Mouse (Mus musculus) brain, embryonic 14.5 days (tissue): ENCODE measurements at regions not wholly inside any gene's neighbourhood (a gene's known extent, or its start where the extent isn't known, plus 50 kb on each side); places are given as distances from the start of the nearest gene placed in this dataset.

Experiments used
- CTCF ChIP-seq: fragments of 200-500 bp; IDR thresholded peaks from 2 replicates; pipeline ENCODE4 v1.5.1; 2012; ENCODE audit warnings: inconsistent platforms, mild to moderate bottlenecking, moderate library complexity, borderline replicate concordance; ENCODE audit not compliant: insufficient read depth, insufficient read length; ENCODE audit errors: extremely low read depth
- POLR2A ChIP-seq: fragments of 200-500 bp; IDR thresholded peaks from 2 replicates; pipeline ENCODE4 v1.6.1; 2012; ENCODE audit warnings: mild to moderate bottlenecking, inconsistent platforms, borderline replicate concordance; ENCODE audit not compliant: poor library complexity, insufficient read depth, insufficient read length, severe bottlenecking; ENCODE audit errors: extremely low read depth

- TF ChIP-seq POLR2A (no peak), CTCF (no peak)
Measured at GRCm38 (mm10) chr15:93176221-93176620, 98.8 kb downstream of the Gxylt1 start.
